Mouse (Mus musculus): ENCODE results near the gene Rnf135. TPM values are rescaled to one million over a fixed set of nuclear protein-coding genes. Genes with fewer than 3 reads are reported as not detected.
"Not testable (repeated sequence)": the region's sequence is repeated elsewhere in the genome, so short reads cannot be mapped to it uniquely, and the experiment has no call there.

Rnf135 gene
- polyA plus RNA-seq, 1 experiment from 2014 or later = 14.0 TPM

GRCm38 (mm10) chr11:80173963-80174670 is 9.5 kb upstream of the Rnf135 start:
- Histone ChIP-seq H3K4me3 (ENCODE audit: low read length) (no peak overlapping the region), H3K27ac (ENCODE audit: low read length) (no peak overlapping the region), H3K4me1 (ENCODE audit: insufficient read depth, low read length) (no peaks in the 10 kb centered on the region), H3K9me3 (ENCODE audit: low read length) (no peaks in the 10 kb centered on the region), H3K27me3 (ENCODE audit: insufficient read depth, low read length) (no peaks in the 10 kb centered on the region), H3K36me3 (ENCODE audit: insufficient read depth, low read length) (no peaks in the 10 kb centered on the region), H3K9ac (replicated peaks; ENCODE audit: low read length) (no peak overlapping the region), H3K4me2 (replicated peaks; ENCODE audit: low read depth, low read length) (no peak overlapping the region)
- ATAC-seq (ENCODE audit: low FRiP score, low TSS enrichment) = no peak
- WGBS = 81% methylated on average over 11 of the region's 11 CpGs

- Histone ChIP-seq H3K4me2 (replicated peaks; ENCODE audit: low read depth, low read length) (no peak overlapping the region), H3K4me1 (ENCODE audit: insufficient read depth, low read length) (no peaks in the 10 kb centered on the region), H3K27me3 (ENCODE audit: insufficient read depth, low read length) (no peaks in the 10 kb centered on the region), H3K9ac (replicated peaks; ENCODE audit: low read length) (no peak overlapping the region), H3K36me3 (ENCODE audit: insufficient read depth, low read length) (no peaks in the 10 kb centered on the region), H3K27ac (ENCODE audit: low read length) (no peak overlapping the region), H3K4me3 (ENCODE audit: low read length) (no peak overlapping the region), H3K9me3 (ENCODE audit: low read length) (no peaks in the 10 kb centered on the region)
- ATAC-seq (ENCODE audit: low FRiP score, low TSS enrichment) = no peak
- 79% methylated on average over 11 of the region's 11 CpGs for WGBS
Observed at GRCm38 (mm10) chr11:80176911-80177895, 6.4 kb upstream of the Rnf135 start.

DNA sequence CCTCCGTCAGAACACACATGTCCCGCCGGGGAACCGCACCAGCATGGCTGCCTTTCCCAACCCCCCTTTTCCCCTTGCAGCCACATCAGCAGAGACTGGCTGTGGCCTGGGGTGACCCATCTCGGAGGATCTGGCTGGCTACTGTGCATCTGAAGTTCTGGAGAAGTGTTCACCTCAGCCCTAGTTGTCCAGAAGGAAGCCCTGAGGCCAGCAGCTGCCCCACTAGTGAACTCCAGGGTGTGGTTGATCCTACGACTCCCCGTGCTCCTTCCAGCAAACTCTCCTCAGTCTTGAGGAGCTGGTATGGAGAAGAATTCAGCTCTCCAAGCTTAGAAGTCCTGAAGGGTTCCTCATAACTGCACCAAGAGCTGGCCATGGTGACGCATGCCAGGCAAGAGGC is 5.3 kb upstream of the Rnf135 start:
- Histone ChIP-seq H3K36me3 (ENCODE audit: insufficient read depth, low read length) (no peaks in the 10 kb centered on the region), H3K27me3 (ENCODE audit: insufficient read depth, low read length) (no peaks in the 10 kb centered on the region), H3K9me3 (ENCODE audit: low read length) (no peaks in the 10 kb centered on the region), H3K4me1 (ENCODE audit: insufficient read depth, low read length) (no peaks in the 10 kb centered on the region), H3K27ac (ENCODE audit: low read length) (no peak overlapping the region), H3K9ac (replicated peaks; ENCODE audit: low read length) (no peak overlapping the region), H3K4me3 (ENCODE audit: low read length) (no peak overlapping the region), H3K4me2 (replicated peaks; ENCODE audit: low read depth, low read length) (no peak overlapping the region)
- ATAC-seq (ENCODE audit: low FRiP score, low TSS enrichment) = no peak
- 78% methylated on average over 8 of the region's 8 CpGs for WGBS

DNA sequence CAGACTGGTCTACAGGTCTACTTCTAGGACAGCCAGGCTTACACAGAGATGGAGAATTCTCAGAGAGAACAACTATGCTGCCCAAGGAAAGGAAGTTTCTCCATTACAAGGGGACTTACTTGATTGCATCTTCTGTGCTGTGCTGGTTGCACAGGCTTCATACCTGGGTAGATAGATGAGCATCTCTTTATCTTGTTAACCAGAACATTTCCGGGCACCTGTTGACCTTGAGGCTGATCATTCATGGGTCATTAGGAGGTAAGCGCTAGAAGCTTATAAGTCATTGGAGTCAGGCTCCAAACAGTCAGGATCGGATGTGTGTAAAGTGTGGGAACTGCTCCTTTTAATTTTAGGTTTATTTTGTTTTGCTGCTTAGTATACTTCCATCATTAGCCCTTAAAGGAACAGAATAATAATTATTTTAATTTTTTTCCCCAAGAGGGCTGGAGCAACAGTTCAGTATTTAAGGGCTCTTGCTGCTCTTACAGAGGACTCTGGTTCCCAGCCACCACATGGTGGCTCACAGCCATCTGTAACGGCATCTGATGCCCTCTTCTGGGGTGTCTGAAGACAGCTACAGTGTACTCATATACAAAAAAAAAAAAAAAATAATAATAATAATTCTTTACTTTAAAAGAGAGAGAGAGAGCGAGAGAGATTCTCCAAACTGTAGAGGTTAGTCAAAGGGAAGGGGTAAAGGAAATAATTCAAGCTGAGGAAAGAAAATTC is 2.5 kb upstream of the Rnf135 start:
- no peaks in the 10 kb centered on the region for H3K27me3 ChIP-seq (ENCODE audit: insufficient read depth, low read length)
- no peak overlapping the region for H3K4me2 ChIP-seq (replicated peaks; ENCODE audit: low read depth, low read length)
- H3K27ac ChIP-seq (ENCODE audit: low read length) = no peak overlapping the region
- no peaks in the 10 kb centered on the region for H3K9me3 ChIP-seq (ENCODE audit: low read length)
- ATAC-seq (ENCODE audit: low FRiP score, low TSS enrichment) = no peak
- no peaks in the 10 kb centered on the region for H3K36me3 ChIP-seq (ENCODE audit: insufficient read depth, low read length)
- H3K4me3 ChIP-seq (ENCODE audit: low read length) = no peak overlapping the region
- H3K4me1 ChIP-seq (ENCODE audit: insufficient read depth, low read length) = peaks cover 9% of the 10 kb centered on the region
- no peak overlapping the region for H3K9ac ChIP-seq (replicated peaks; ENCODE audit: low read length)
- 67% methylated on average over 5 of the region's 5 CpGs for WGBS

DNA sequence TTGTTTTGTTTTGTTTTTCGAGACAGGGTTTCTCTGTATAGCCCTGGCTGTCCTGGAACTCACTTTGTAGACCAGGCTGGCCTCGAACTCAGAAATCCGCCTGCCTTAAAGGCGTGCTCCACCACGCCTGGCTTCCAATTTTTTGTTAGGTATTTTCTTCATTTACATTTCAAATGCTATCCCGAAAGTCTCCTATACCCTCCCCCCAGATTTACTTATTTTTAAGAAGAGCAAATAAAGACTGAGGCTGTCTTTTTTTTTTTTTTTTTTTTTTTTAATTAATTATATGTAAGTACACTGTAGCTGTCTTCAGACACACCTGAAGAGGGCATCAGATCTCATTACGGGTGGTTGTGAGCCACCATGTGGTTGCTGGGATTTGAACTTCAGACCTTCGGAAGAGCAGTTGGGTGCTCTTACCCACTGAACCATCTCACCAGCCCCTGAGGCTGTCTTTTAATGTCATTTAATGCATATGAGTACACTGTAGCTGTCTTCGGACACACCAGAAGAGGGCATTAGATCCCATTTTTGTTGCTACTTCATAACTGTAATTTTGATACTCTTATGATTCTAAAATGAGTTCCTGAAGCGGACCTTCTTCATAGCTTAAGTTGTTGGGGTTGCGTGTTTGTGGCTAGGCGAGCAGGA is 472 bp upstream of the Rnf135 start:
- H3K27me3 ChIP-seq (ENCODE audit: insufficient read depth, low read length); H3K4me1 ChIP-seq (ENCODE audit: insufficient read depth, low read length); H3K36me3 ChIP-seq (ENCODE audit: insufficient read depth, low read length); H3K9me3 ChIP-seq (ENCODE audit: low read length): not testable (repeated sequence)
- peak; percentile 76; the same call in 1 of the 2 replicates for ATAC-seq (ENCODE audit: low FRiP score, low TSS enrichment)
- peak overlapping the region; percentile 79 for H3K4me3 ChIP-seq (ENCODE audit: low read length)
- H3K4me2 ChIP-seq (replicated peaks; ENCODE audit: low read depth, low read length) = peak overlapping the region; percentile 68
- WGBS = 40% methylated on average over 12 of the region's 12 CpGs
- peak overlapping the region; percentile 92 for H3K9ac ChIP-seq (replicated peaks; ENCODE audit: low read length)
- H3K27ac ChIP-seq (ENCODE audit: low read length) = peak overlapping the region; percentile 91

GRCm38 (mm10) chr11:80184531-80185071 is 950 bp downstream of the Rnf135 start:
- ATAC-seq (ENCODE audit: low FRiP score, low TSS enrichment) = no peak
- peaks cover 9% of the 10 kb centered on the region for H3K4me1 ChIP-seq (ENCODE audit: insufficient read depth, low read length)
- H3K9me3 ChIP-seq (ENCODE audit: low read length) = no peaks in the 10 kb centered on the region
- peak overlapping the region; percentile 92 for H3K9ac ChIP-seq (replicated peaks; ENCODE audit: low read length)
- peak overlapping the region; percentile 79 for H3K4me3 ChIP-seq (ENCODE audit: low read length)
- H3K4me2 ChIP-seq (replicated peaks; ENCODE audit: low read depth, low read length) = peak overlapping the region; percentile 68
- no peaks in the 10 kb centered on the region for H3K27me3 ChIP-seq (ENCODE audit: insufficient read depth, low read length)
- 88% methylated on average over 6 of the region's 6 CpGs for WGBS
- no peaks in the 10 kb centered on the region for H3K36me3 ChIP-seq (ENCODE audit: insufficient read depth, low read length)
- H3K27ac ChIP-seq (ENCODE audit: low read length) = peak overlapping the region; percentile 91; the same call in 1 of the 2 replicates

DNA sequence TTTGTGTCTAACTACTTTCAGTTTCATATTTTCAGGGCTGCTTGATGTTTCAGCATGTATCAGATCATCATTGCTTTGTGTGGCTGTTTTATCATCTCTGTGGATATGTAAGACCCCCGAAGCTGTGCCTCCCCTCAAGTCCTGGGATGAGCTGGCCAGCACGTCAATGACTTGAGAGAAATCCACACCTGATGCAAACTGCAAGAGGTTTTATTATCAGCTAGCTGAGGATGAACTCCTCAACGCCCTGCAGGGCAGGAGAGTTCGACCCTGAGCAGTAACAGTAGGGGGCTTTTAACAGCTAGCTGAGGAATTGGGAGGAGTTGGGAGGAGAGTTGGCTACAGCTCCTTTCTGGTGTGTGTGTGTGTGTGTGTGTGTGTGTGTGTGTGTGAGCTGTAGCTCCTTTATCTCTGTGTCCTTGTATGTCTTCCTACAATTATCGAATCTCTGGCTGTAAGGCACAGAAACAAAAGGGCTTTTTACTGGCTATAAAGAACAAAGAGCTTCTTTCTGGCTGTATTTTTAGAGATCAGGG is 1.9 kb downstream of the Rnf135 start:
- not testable (repeated sequence) for H3K27ac ChIP-seq (ENCODE audit: low read length); H3K4me3 ChIP-seq (ENCODE audit: low read length); H3K4me1 ChIP-seq (ENCODE audit: insufficient read depth, low read length); H3K9me3 ChIP-seq (ENCODE audit: low read length); H3K9ac ChIP-seq (replicated peaks; ENCODE audit: low read length); H3K36me3 ChIP-seq (ENCODE audit: insufficient read depth, low read length); H3K27me3 ChIP-seq (ENCODE audit: insufficient read depth, low read length); ATAC-seq (ENCODE audit: low FRiP score, low TSS enrichment)
- 61% methylated on average over 5 of the region's 5 CpGs for WGBS
- H3K4me2 ChIP-seq (replicated peaks; ENCODE audit: low read depth, low read length) = peak overlapping the region; percentile 2; the same call in 1 of the 2 replicates

GRCm38 (mm10) chr11:80190280-80190679 is 6.6 kb downstream of the Rnf135 start:
- Histone ChIP-seq H3K4me3 (ENCODE audit: low read length) (no peak overlapping the region), H3K9ac (replicated peaks; ENCODE audit: low read length) (no peak overlapping the region), H3K36me3 (ENCODE audit: insufficient read depth, low read length) (peaks cover 16% of the 10 kb centered on the region), H3K4me1 (ENCODE audit: insufficient read depth, low read length) (no peaks in the 10 kb centered on the region), H3K9me3 (ENCODE audit: low read length) (peaks cover 6% of the 10 kb centered on the region; the same call in 1 of the 2 replicates), H3K27ac (ENCODE audit: low read length) (no peak overlapping the region), H3K4me2 (replicated peaks; ENCODE audit: low read depth, low read length) (no peak overlapping the region), H3K27me3 (ENCODE audit: insufficient read depth, low read length) (no peaks in the 10 kb centered on the region)
- WGBS = 49% methylated on average over 4 of the region's 4 CpGs
- ATAC-seq (ENCODE audit: low FRiP score, low TSS enrichment) = no peak

GRCm38 (mm10) chr11:80193827-80194226 is 10.2 kb downstream of the Rnf135 start:
- H3K9ac ChIP-seq (replicated peaks; ENCODE audit: low read length) = no peak overlapping the region
- H3K27me3 ChIP-seq (ENCODE audit: insufficient read depth, low read length) = no peaks in the 10 kb centered on the region
- H3K27ac ChIP-seq (ENCODE audit: low read length) = no peak overlapping the region
- 71% methylated on average over 4 of the region's 4 CpGs for WGBS
- no peaks in the 10 kb centered on the region for H3K4me1 ChIP-seq (ENCODE audit: insufficient read depth, low read length)
- peaks cover 6% of the 10 kb centered on the region; the same call in 1 of the 2 replicates for H3K9me3 ChIP-seq (ENCODE audit: low read length)
- ATAC-seq (ENCODE audit: low FRiP score, low TSS enrichment) = no peak
- no peak overlapping the region for H3K4me2 ChIP-seq (replicated peaks; ENCODE audit: low read depth, low read length)
- H3K36me3 ChIP-seq (ENCODE audit: insufficient read depth, low read length) = peaks cover 16% of the 10 kb centered on the region
- no peak overlapping the region for H3K4me3 ChIP-seq (ENCODE audit: low read length)
